21 mouse cellular contexts compared by ENCODE assay signal in the genomic region with DNA sequence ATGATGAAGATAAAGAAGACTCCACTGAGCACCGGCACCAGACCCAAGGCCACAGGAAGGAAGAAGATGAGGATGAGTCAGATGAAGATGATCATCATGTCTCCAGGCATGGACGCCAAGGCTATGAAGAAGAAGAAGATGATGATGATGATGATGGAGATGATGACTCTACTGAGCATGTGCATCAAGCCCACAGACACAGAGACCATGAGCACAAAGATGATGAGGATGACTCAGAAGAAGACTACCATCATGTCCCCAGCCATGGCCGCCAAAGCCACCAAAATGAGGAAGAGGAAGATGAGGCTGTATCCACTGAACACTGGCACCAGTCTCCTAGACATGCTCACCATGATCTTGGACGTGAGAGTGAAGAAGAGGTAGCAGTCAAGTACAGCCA. TPM values are rescaled to one million over a fixed set of nuclear protein-coding genes. Genes with fewer than 3 reads are reported as not detected.
A peak's percentile ranks its signal among the peaks of the same experiment; 100 is the strongest.
DNase-seq lines count a peak whose midpoint lies in the region; ATAC-seq and TF ChIP-seq lines count a peak whose summit lies in the region.
"Had no signal": no experiment of that assay in that cellular context is flagged by ENCODE, and none has a peak within 500 bp of the region (broad histone marks: within the 10 kb centered on the region; RNA-seq: fewer than 3 reads in every experiment).

No protein-coding gene starts in this region.

- H3K4me3 ChIP-seq in heart, embryonic 10.5 days, result peak overlapping the region; percentile 64; the same call in 1 of the 2 replicates
- H3K4me3 ChIP-seq in heart, embryonic 11.5 days (ENCODE audit: low read depth, low read length), result no peak overlapping the region
- H3K4me3 ChIP-seq in megakaryocyte, embryonic 14.5 days (replicated peaks), result peak overlapping the region; percentile 50
- no peak overlapping the region for H3K4me3 ChIP-seq in MEL (ENCODE audit: control insufficient read depth in 1 of 2, insufficient read depth in 1 of 2, low read depth in 2 of 2, low read length in 2 of 2)
- H3K4me3 ChIP-seq: embryonic facial prominence, embryonic 12.5 days; forebrain, embryonic 15.5 days had no signal

- peaks cover 1% of the 10 kb centered on the region; the same call in 1 of the 2 replicates for H3K79me2 ChIP-seq in MEL (ENCODE audit: control insufficient read depth, insufficient read depth, low read length, poor library complexity)

- WGBS in heart, embryonic 10.5 days, result 93% methylated on average over 4 of the region's 4 CpGs
- 83% methylated on average over 4 of the region's 4 CpGs for WGBS in heart, embryonic 11.5 days (ENCODE audit: insufficient replicate concordance)

- no peak for TF ChIP-seq POLR2A in MEL (IDR thresholded peaks at IDR 0.05; ENCODE audit: control insufficient read depth in 1 of 2, insufficient read depth in 1 of 2, low read depth in 1 of 2, low read length in 2 of 2, poor library complexity in 1 of 2)

- H3K27me3 ChIP-seq in heart, embryonic 10.5 days (ENCODE audit: insufficient read depth, poor library complexity, severe bottlenecking), result 0 out of 2 replicates have a peak, but pooled peaks cover 16% of the 10 kb centered on the region
- no peaks in the 10 kb centered on the region for H3K27me3 ChIP-seq in heart, embryonic 11.5 days (ENCODE audit: control insufficient read depth, insufficient read depth, low read length)
- H3K27me3 ChIP-seq in megakaryocyte, embryonic 14.5 days (replicated peaks), result peaks cover 93% of the 10 kb centered on the region
- no peaks in the 10 kb centered on the region for H3K27me3 ChIP-seq in MEL (ENCODE audit: control insufficient read depth in 1 of 2, insufficient read depth in 2 of 2, low read length in 2 of 2)
- H3K27me3 ChIP-seq: embryonic facial prominence, embryonic 12.5 days had no signal

- no peak overlapping the region for H3K9ac ChIP-seq in heart, embryonic 11.5 days (ENCODE audit: low read depth, low read length)
- H3K9ac ChIP-seq in MEL (ENCODE audit: control insufficient read depth, low read depth, low read length, poor library complexity, severe bottlenecking), result no peak overlapping the region
- H3K9ac ChIP-seq: embryonic facial prominence, embryonic 12.5 days; forebrain, embryonic 15.5 days had no signal

- no peak for TF ChIP-seq CTCF in MEL (IDR thresholded peaks at IDR 0.05 in 2 of 3, conservative IDR thresholded peaks at IDR 0.05 in 1 of 3; ENCODE audit: control insufficient read depth in 1 of 3, insufficient read depth in 1 of 3, low read depth in 2 of 3, low read length in 3 of 3, poor library complexity in 1 of 3, severe bottlenecking in 1 of 3)

- no peak for ATAC-seq in heart, embryonic 11.5 days (replicated peaks; ENCODE audit: insufficient number of reproducible peaks, low FRiP score, low TSS enrichment)
- no peak for ATAC-seq in megakaryocyte, adult 5-6 weeks (ENCODE audit: poor library complexity, severe bottlenecking)
- ATAC-seq: forebrain, embryonic 15.5 days; hindbrain, embryonic 16.5 days had no signal

- H3K4me1 ChIP-seq in heart, embryonic 10.5 days, result peaks cover 97% of the 10 kb centered on the region
- peaks cover 60% of the 10 kb centered on the region for H3K4me1 ChIP-seq in heart, embryonic 11.5 days (ENCODE audit: control insufficient read depth, insufficient read depth, low read length)
- H3K4me1 ChIP-seq in megakaryocyte, embryonic 14.5 days, result peaks cover 81% of the 10 kb centered on the region
- H3K4me1 ChIP-seq in MEL (ENCODE audit: control insufficient read depth in 1 of 2, insufficient read depth in 2 of 2, low read length in 2 of 2), result peaks cover 6 to 26% of the 10 kb centered on the region in 2 experiments

- H3K9me3 ChIP-seq in heart, embryonic 10.5 days, result no peaks in the 10 kb centered on the region
- H3K9me3 ChIP-seq in heart, embryonic 11.5 days (replicated peaks; ENCODE audit: control insufficient read depth, low read length), result no peaks in the 10 kb centered on the region
- peaks cover 7% of the 10 kb centered on the region for H3K9me3 ChIP-seq in megakaryocyte, embryonic 14.5 days
- no peaks in the 10 kb centered on the region for H3K9me3 ChIP-seq in MEL (replicated peaks; ENCODE audit: insufficient read depth, low read length)
- H3K9me3 ChIP-seq: embryonic facial prominence, embryonic 12.5 days; forebrain, embryonic 15.5 days had no signal

- no peak overlapping the region; the same call in 1 of the 2 replicates for H3K27ac ChIP-seq in heart, embryonic 10.5 days
- no peak overlapping the region for H3K27ac ChIP-seq in heart, embryonic 11.5 days (ENCODE audit: low read depth, low read length)
- no peak overlapping the region for H3K27ac ChIP-seq in MEL (ENCODE audit: control insufficient read depth, low read depth, low read length)
- H3K27ac ChIP-seq: embryonic facial prominence, embryonic 12.5 days; forebrain, embryonic 15.5 days had no signal

- H3K4me2 ChIP-seq in heart, embryonic 11.5 days, result no peak overlapping the region
- H3K4me2 ChIP-seq: embryonic facial prominence, embryonic 12.5 days; forebrain, embryonic 15.5 days had no signal

- no peaks in the 10 kb centered on the region for H3K36me3 ChIP-seq in heart, embryonic 10.5 days
- H3K36me3 ChIP-seq in heart, embryonic 11.5 days (ENCODE audit: control insufficient read depth, insufficient read depth, low read length), result no peaks in the 10 kb centered on the region
- no peaks in the 10 kb centered on the region for H3K36me3 ChIP-seq in megakaryocyte, embryonic 14.5 days (replicated peaks; ENCODE audit: low read length)
- peaks cover 0 to 5% of the 10 kb centered on the region in 2 experiments; a peak in 1 of 4 replicates for H3K36me3 ChIP-seq in MEL (ENCODE audit: control insufficient read depth in 1 of 2, insufficient read depth in 2 of 2, low read length in 2 of 2)
- H3K36me3 ChIP-seq: embryonic facial prominence, embryonic 12.5 days; forebrain, embryonic 15.5 days; G1E had no signal

- TF ChIP-seq RAD21 in MEL (IDR thresholded peaks at IDR 0.05; ENCODE audit: low read depth, low read length), result no peak

- no peak for TF ChIP-seq EP300 in MEL (IDR thresholded peaks at IDR 0.05; ENCODE audit: low read depth in 1 of 2, low read length in 2 of 2)

- no peak for DNase-seq in heart, embryonic 10.5 days (ENCODE audit: low spot score)
- peak; percentile 25 for DNase-seq in MEL (ENCODE audit: low read depth, low spot score)
- no peak for DNase-seq in cerebellum, postnatal 36 days
- DNase-seq: adrenal gland, postnatal 10 days; cerebellum, adult 11 months; cerebellum, adult 8-10 months; cerebellum, postnatal 14 days; gastrocnemius, postnatal 10 days; heart, postnatal 10 days; kidney, adult 11 months had no signal

RNA-seq across cellular contexts. Expression of a gene that starts 1.2 kb away (rescaled TPM):
- 17.9 and 31.4 TPM in 2 replicates for polyA plus RNA-seq in heart, embryonic 10.5 days (2016; fragmentation: Nextera tagmentation; extraction: Ambion mirVana)
- 24.3 and 30.1 TPM in 2 replicates for polyA plus RNA-seq in heart, embryonic 11.5 days (2014; fragmentation: Nextera tagmentation; extraction: Ambion mirVana)
- polyA plus RNA-seq in megakaryocyte, embryonic 14.5 days (2012; ENCODE audit: insufficient read depth, low replicate concordance), result not detected in 2 replicates
- not detected in 2 replicates for total RNA-seq in megakaryocyte, adult 5-6 weeks (2015)
- 0.07 TPM in 1 of 2 replicates, not detected in the other for total RNA-seq in megakaryocyte, adult 5-6 weeks (2017)
- not detected in 2 replicates for total RNA-seq in MEL (2012; rRNA removed)
- under 1 TPM in 1 of 2 experiments, not detected in 1; 0.22 TPM for polyA plus RNA-seq in MEL (2012; ENCODE audit: insufficient read depth in 1 of 2, insufficient read length in 2 of 2, low read depth in 1 of 2, low replicate concordance in 2 of 2, missing spikeins in 1 of 2)
- polyA plus RNA-seq: forebrain, embryonic 11.5 days; G1E had no signal

RNA-seq across cellular contexts. Expression of a gene that starts 2.7 kb away (rescaled TPM):
- 13.5 and 15.2 TPM in 2 replicates for polyA plus RNA-seq in heart, embryonic 10.5 days (2016; fragmentation: Nextera tagmentation; extraction: Ambion mirVana)
- 7.0 and 9.8 TPM in 2 replicates for polyA plus RNA-seq in heart, embryonic 11.5 days (2014; fragmentation: Nextera tagmentation; extraction: Ambion mirVana)
- polyA plus RNA-seq in megakaryocyte, embryonic 14.5 days (2012; ENCODE audit: insufficient read depth, low replicate concordance), result 7.6 TPM in 1 of 2 replicates, not detected in the other
- total RNA-seq in megakaryocyte, adult 5-6 weeks (2015), result 3.2 and 4.7 TPM in 2 replicates
- total RNA-seq in megakaryocyte, adult 5-6 weeks (2017), result 4.8 and 5.4 TPM in 2 replicates
- 4.5 and 4.8 TPM in 2 replicates for total RNA-seq in MEL (2012; rRNA removed)
- 1 to 10 TPM in 1 of 2 experiments, not detected in 1; 6.9 TPM for polyA plus RNA-seq in MEL (2012; ENCODE audit: insufficient read depth in 1 of 2, insufficient read length in 2 of 2, low read depth in 1 of 2, low replicate concordance in 2 of 2, missing spikeins in 1 of 2)

RNA-seq across cellular contexts. Expression of a gene that starts 30.5 kb away (rescaled TPM):
- polyA plus RNA-seq in heart, embryonic 10.5 days (2016; fragmentation: Nextera tagmentation; extraction: Ambion mirVana), result 2.4 and 2.9 TPM in 2 replicates
- 2.0 and 3.7 TPM in 2 replicates for polyA plus RNA-seq in heart, embryonic 11.5 days (2014; fragmentation: Nextera tagmentation; extraction: Ambion mirVana)
- 0.79 TPM in 1 of 2 replicates, not detected in the other for polyA plus RNA-seq in megakaryocyte, embryonic 14.5 days (2012; ENCODE audit: insufficient read depth, low replicate concordance)
- total RNA-seq in megakaryocyte, adult 5-6 weeks (2015), result 0.50 TPM in 1 of 2 replicates, not detected in the other
- total RNA-seq in megakaryocyte, adult 5-6 weeks (2017), result not detected in 2 replicates
- total RNA-seq in MEL (2012; rRNA removed), result 3.0 and 3.4 TPM in 2 replicates
- 1 to 10 TPM in 1 of 2 experiments, not detected in 1; 5.9 TPM for polyA plus RNA-seq in MEL (2012; ENCODE audit: insufficient read depth in 1 of 2, insufficient read length in 2 of 2, low read depth in 1 of 2, low replicate concordance in 2 of 2, missing spikeins in 1 of 2)

RNA-seq across cellular contexts. Expression of a gene that starts 34.1 kb away (rescaled TPM):
- polyA plus RNA-seq in heart, embryonic 10.5 days (2016; fragmentation: Nextera tagmentation; extraction: Ambion mirVana), result 0.59 and 1.4 TPM in 2 replicates
- 1.6 and 1.7 TPM in 2 replicates for polyA plus RNA-seq in heart, embryonic 11.5 days (2014; fragmentation: Nextera tagmentation; extraction: Ambion mirVana)
- 4.1 TPM in 1 of 2 replicates, not detected in the other for polyA plus RNA-seq in megakaryocyte, embryonic 14.5 days (2012; ENCODE audit: insufficient read depth, low replicate concordance)
- total RNA-seq in megakaryocyte, adult 5-6 weeks (2015), result 0.71 TPM in 1 of 2 replicates, not detected in the other
- not detected in 2 replicates for total RNA-seq in megakaryocyte, adult 5-6 weeks (2017)
- total RNA-seq in MEL (2012; rRNA removed), result 1.3 and 1.4 TPM in 2 replicates
- polyA plus RNA-seq in MEL (2012; ENCODE audit: insufficient read depth in 1 of 2, insufficient read length in 2 of 2, low read depth in 1 of 2, low replicate concordance in 2 of 2, missing spikeins in 1 of 2), result 1 to 10 TPM in 1 of 2 experiments, not detected in 1; 3.8 TPM

RNA-seq across cellular contexts. Expression of a gene that starts 59.0 kb away (rescaled TPM):
- not detected in 2 replicates for polyA plus RNA-seq in heart, embryonic 10.5 days (2016; fragmentation: Nextera tagmentation; extraction: Ambion mirVana)
- not detected in 2 replicates for polyA plus RNA-seq in heart, embryonic 11.5 days (2014; fragmentation: Nextera tagmentation; extraction: Ambion mirVana)
- polyA plus RNA-seq in megakaryocyte, embryonic 14.5 days (2012; ENCODE audit: insufficient read depth, low replicate concordance), result not detected in 2 replicates
- total RNA-seq in megakaryocyte, adult 5-6 weeks (2015), result 0.27 and 0.78 TPM in 2 replicates
- total RNA-seq in megakaryocyte, adult 5-6 weeks (2017), result not detected in 2 replicates
- not detected in 2 replicates for total RNA-seq in MEL (2012; rRNA removed)
- polyA plus RNA-seq in MEL (2012; ENCODE audit: insufficient read depth in 1 of 2, insufficient read length in 2 of 2, low read depth in 1 of 2, low replicate concordance in 2 of 2, missing spikeins in 1 of 2), result not detected
- total RNA-seq: adrenal gland, postnatal 4 days; gastrocnemius, postnatal 10 days; heart, postnatal 10 days had no signal
- polyA plus RNA-seq: embryonic facial prominence, embryonic 12.5 days; forebrain, embryonic 11.5 days; forebrain, embryonic 15.5 days; G1E; hindbrain, embryonic 11.5 days; hindbrain, embryonic 16.5 days; intestine, embryonic 14.5 days had no signal

Comparison
In these comparisons a context has a peak if more than half of its experiments do, and no peak if none do; other contexts are left out.
1. H3K4me3 ChIP-seq: peak in heart, embryonic 10.5 days (single experiment) and megakaryocyte, embryonic 14.5 days (single experiment); none in heart, embryonic 11.5 days (single experiment) and MEL (0 of 2).
2. RNA of a gene that starts 1.2 kb away (polyA plus RNA-seq): 24.3 to 30.1 TPM in heart, embryonic 11.5 days and 17.9 to 31.4 TPM in heart, embryonic 10.5 days; 0.22 TPM in MEL and not detected in megakaryocyte, embryonic 14.5 days; every median in the first group is over 10 times any median in the second.